Mouse (Mus musculus) frontal cortex, postnatal 36 days (tissue): ENCODE data around the gene Hoxb13.

ENCODE experiments used
- DNase-seq, 2 experiments: peaks; one replicate each; pipeline ENCODE4 v3.0.0; 2022; ENCODE audit warnings: low spot score in 2 of 2

Gene Hoxb13

GRCm38 (mm10) chr11:96193521-96194400 lies at the start of gene Hoxb13:
Hoxb13 (plus strand) TSS chr11:96194316.
- DNase-seq, result no peak

- DNase-seq, result peak; percentile 52 to 60
These were observed 48.4 kb upstream of the Hoxb13 start for GRCm38 (mm10) chr11:96145622-96146270.

GRCm38 (mm10) chr11:96147471-96147870 lies 46.6 kb upstream of the Hoxb13 start:
- no peak for DNase-seq

GRCm38 (mm10) chr11:96164769-96165168 lies 29.3 kb upstream of the Hoxb13 start:
- DNase-seq, result no peak

- no peak for DNase-seq
These were observed 26.0 kb upstream of the Hoxb13 start for GRCm38 (mm10) chr11:96168125-96168524.

GRCm38 (mm10) chr11:96169016-96169415 lies 25.1 kb upstream of the Hoxb13 start:
- no peak for DNase-seq

- DNase-seq, result no peak
These were observed 23.3 kb upstream of the Hoxb13 start for GRCm38 (mm10) chr11:96170711-96171379.

GRCm38 (mm10) chr11:96171601-96172000 lies 22.5 kb upstream of the Hoxb13 start:
- DNase-seq, result no peak

- DNase-seq, result no peak
These were observed 21.4 kb upstream of the Hoxb13 start for GRCm38 (mm10) chr11:96172511-96173287.

- no peak for DNase-seq
These were observed 20.8 kb upstream of the Hoxb13 start for GRCm38 (mm10) chr11:96173288-96173840.

GRCm38 (mm10) chr11:96174881-96175280 lies 19.2 kb upstream of the Hoxb13 start:
- DNase-seq, result no peak

GRCm38 (mm10) chr11:96175511-96175910 lies 18.6 kb upstream of the Hoxb13 start:
- no peak for DNase-seq

GRCm38 (mm10) chr11:96175951-96176530 lies 18.1 kb upstream of the Hoxb13 start:
- DNase-seq, result no peak

- DNase-seq, result no peak
These were observed 17.3 kb upstream of the Hoxb13 start for GRCm38 (mm10) chr11:96176841-96177240.

- no peak for DNase-seq
These were observed 16.5 kb upstream of the Hoxb13 start for GRCm38 (mm10) chr11:96177546-96178174.

GRCm38 (mm10) chr11:96178356-96178755 lies 15.8 kb upstream of the Hoxb13 start:
- DNase-seq, result no peak

- DNase-seq, result no peak
These were observed 15.1 kb upstream of the Hoxb13 start for GRCm38 (mm10) chr11:96178911-96179503.

GRCm38 (mm10) chr11:96181061-96181460 lies 13.1 kb upstream of the Hoxb13 start:
- no peak for DNase-seq

- DNase-seq, result no peak
These were observed 9.9 kb upstream of the Hoxb13 start for GRCm38 (mm10) chr11:96184233-96184632.

- no peak for DNase-seq
These were observed 6.8 kb upstream of the Hoxb13 start for GRCm38 (mm10) chr11:96187321-96187720.
